Mouse (Mus musculus) testis, adult 2 months (tissue): Measurements from ENCODE around the gene Kcnmb3.

Experiments used
- CTCF ChIP-seq: fragments of 200-500 bp; IDR thresholded peaks from 2 replicates; pipeline ENCODE4 v1.5.1; 2012; ENCODE audit warnings: low read depth, mild to moderate bottlenecking, inconsistent platforms, low read length, moderate library complexity; ENCODE audit not compliant: control insufficient read depth, insufficient read depth, insufficient replicate concordance
- POLR2A ChIP-seq: fragments of 200-500 bp; IDR thresholded peaks from 2 replicates; pipeline ENCODE4 v1.6.1; 2012; ENCODE audit warnings: low read depth, mild to moderate bottlenecking, inconsistent platforms, low read length, moderate library complexity; ENCODE audit not compliant: control insufficient read depth

DNA sequence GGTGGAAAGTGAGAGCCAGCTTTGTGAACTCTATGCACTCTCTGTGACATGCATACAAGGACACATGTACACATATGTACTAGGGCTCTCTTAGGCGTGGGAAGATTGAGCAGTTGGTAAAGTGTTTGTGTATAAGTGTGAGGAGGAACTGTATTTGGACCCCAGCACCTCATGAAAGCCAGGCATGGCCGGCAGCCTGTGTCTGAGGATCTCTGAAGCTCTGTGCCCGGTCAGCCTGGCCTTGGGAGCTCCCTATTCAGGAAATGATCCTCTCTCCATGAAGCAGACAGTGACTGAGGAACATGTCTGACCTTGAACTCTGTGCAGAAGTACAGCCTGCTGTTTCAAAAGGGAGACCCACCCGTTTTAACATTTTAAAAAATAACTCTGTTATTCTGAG, 53.3 kb downstream of the Kcnmb3 start:
- TF ChIP-seq CTCF (no peak), POLR2A (no peak)
